Mouse (Mus musculus) liver, adult 2 months (tissue): ENCODE data around the gene Zfp385c. TPM values are rescaled to one million over a fixed set of nuclear protein-coding genes. Genes with fewer than 3 reads are reported as not detected.

Experiments
- DNase-seq: peaks from one replicate; pipeline ENCODE4 v3.0.0-alpha.2; 2011; ENCODE audit warnings: low read depth, low spot score; ENCODE audit errors: extremely low read depth
- H3K27ac ChIP-seq: fragments of 200-500 bp; replicated peaks from 2 replicates; pipeline ENCODE4 v1.5.1; 2012; ENCODE audit warnings: low read depth, mild to moderate bottlenecking, control low read depth, inconsistent platforms, low read length; ENCODE audit not compliant: insufficient read depth
- H3K27me3 ChIP-seq: fragments of 200-500 bp; 2 replicates; pipeline ENCODE4 v1.6.1; 2012; ENCODE audit warnings: mild to moderate bottlenecking, moderate library complexity, low read length, inconsistent platforms; ENCODE audit not compliant: control insufficient read depth, insufficient read depth
- H3K36me3 ChIP-seq: fragments of 200-500 bp; 2 replicates; pipeline ENCODE4 v1.6.1; 2012; ENCODE audit warnings: low read length, inconsistent platforms; ENCODE audit not compliant: control insufficient read depth, insufficient read depth
- H3K4me1 ChIP-seq: fragments of 200-500 bp; 2 replicates; pipeline ENCODE4 v1.6.1; 2011; ENCODE audit warnings: low read length; ENCODE audit not compliant: control insufficient read depth, insufficient read depth
- H3K4me3 ChIP-seq: fragments of 200-500 bp; 2 replicates; pipeline ENCODE4 v1.5.1; 2011; ENCODE audit warnings: low read depth, mild to moderate bottlenecking, control low read depth, low read length, moderate library complexity; ENCODE audit not compliant: insufficient read depth
- H3K79me2 ChIP-seq: fragments of 200-500 bp; 2 replicates; pipeline ENCODE4 v1.6.1; 2012; ENCODE audit warnings: inconsistent platforms, mild to moderate bottlenecking, low read length, moderate library complexity; ENCODE audit not compliant: control insufficient read depth, insufficient read depth
- H3K9ac ChIP-seq: fragments of 200-500 bp; 2 replicates; pipeline ENCODE4 v1.6.1; 2012; ENCODE audit warnings: low read depth, mild to moderate bottlenecking, control low read depth, inconsistent platforms, low read length
- CTCF ChIP-seq: fragments of 200-500 bp; IDR thresholded peaks from 2 replicates; pipeline ENCODE4 v1.5.1; 2011; ENCODE audit warnings: low read depth, low read length, control low read depth
- POLR2A ChIP-seq: fragments of 200-500 bp; IDR thresholded peaks from 2 replicates; pipeline ENCODE4 v1.6.1; 2011; ENCODE audit warnings: low read length, control low read depth; ENCODE audit not compliant: insufficient read depth; ENCODE audit errors: extremely low read depth
- WGBS: fragments of 180-500 bp; shearing (Covaris S2); methylation state at CpG from one replicate; pipeline ENCODE4 v1.1.7; 2018; 5-methylcytosine and 5-hydroxymethylcytosine counted together
- polyA plus RNA-seq: library from polyadenylated mRNA; depleted of rRNA; stranded (reverse); fragments of >200 nt; gene quantifications from 2 replicates; pipeline ENCODE4 v1.2.3, GENCODE M21; 2012; rRNA removed
- total RNA-seq: library from RNA; depleted of rRNA; stranded (reverse); fragments of >200 nt; gene quantifications from 2 replicates; pipeline ENCODE4 v1.2.3, GENCODE M21; 2014; rRNA removed

Zfp385c gene
- total RNA-seq: not detected in 2 replicates
- polyA plus RNA-seq: not detected in 2 replicates

DNA sequence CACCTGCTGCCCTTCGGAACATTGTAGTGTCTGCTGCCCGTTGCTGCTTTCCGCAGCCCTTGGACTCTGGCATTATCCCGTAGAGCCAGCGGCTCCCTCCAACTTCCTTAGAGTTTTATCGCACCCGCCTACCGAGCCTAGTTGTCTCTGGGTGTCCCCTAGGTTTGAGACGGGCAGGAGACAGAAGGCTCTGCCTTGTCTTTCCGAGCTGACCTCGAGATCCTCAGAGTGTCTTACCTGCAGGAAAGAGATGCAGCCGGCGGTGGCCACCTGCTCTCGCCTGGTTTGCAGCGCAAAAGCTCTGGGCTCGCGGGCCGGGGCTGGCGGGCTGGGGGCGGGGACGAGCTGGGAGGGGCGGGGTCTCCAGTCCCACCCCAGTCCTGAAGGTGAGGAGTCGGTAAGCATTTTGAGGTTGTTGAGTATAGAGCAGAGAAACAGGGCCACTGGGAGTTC, at the start of gene Zfp385c:
Gene Zfp385c (minus strand): TSS at position 292 of the 453 bp plus-strand sequence.
- no peak for TF ChIP-seq CTCF
- TF ChIP-seq POLR2A: no peak
- H3K4me1 ChIP-seq: no peaks in the 10 kb centered on the region
- no peaks in the 10 kb centered on the region; the same call in 1 of the 2 replicates for H3K27me3 ChIP-seq
- 3% methylated on average over 23 of the region's 23 CpGs for WGBS
- H3K9ac ChIP-seq: no peak within 1 kb of the TSS
- DNase-seq: peak; percentile 17
- H3K36me3 ChIP-seq: no peaks in the 10 kb centered on the region; the same call in 1 of the 2 replicates
- no peaks in the 10 kb centered on the region for H3K79me2 ChIP-seq
- no peak within 1 kb of the TSS for H3K27ac ChIP-seq
- H3K4me3 ChIP-seq: no peak within 1 kb of the TSS

- DNase-seq: no peak
- Histone ChIP-seq H3K27me3 (no peaks in the 10 kb centered on the region), H3K4me3 (no peak overlapping the region), H3K4me1 (peaks cover 8% of the 10 kb centered on the region), H3K27ac (no peak overlapping the region), H3K79me2 (peaks cover 14% of the 10 kb centered on the region), H3K9ac (no peak overlapping the region), H3K36me3 (no peaks in the 10 kb centered on the region)
- no peak for TF ChIP-seq POLR2A
- no peak for TF ChIP-seq CTCF
- WGBS: 65% methylated on average over 6 of the region's 6 CpGs
These were observed 49.1 kb upstream of the Zfp385c start for GRCm38 (mm10) chr11:100741348-100741747.

DNA sequence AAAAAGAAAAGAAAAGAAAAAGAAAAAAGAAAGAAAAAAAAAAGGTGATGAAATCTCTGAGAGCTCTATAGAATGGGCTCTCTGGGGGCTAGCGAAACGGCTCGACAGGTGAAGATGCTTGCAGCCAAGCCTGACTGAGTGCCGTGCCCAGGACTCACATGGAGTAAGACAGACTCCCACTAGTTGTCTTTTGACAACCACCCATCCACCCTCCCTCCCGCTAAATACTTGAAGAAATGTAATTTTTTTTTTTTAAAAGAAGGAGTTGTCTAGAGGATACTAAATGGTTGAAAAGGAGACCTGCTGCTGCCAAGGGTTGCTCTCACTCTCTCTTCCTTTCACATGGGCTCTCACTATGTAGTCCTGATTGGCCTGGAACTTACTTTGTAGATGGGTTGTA, 46.5 kb upstream of the Zfp385c start:
- Histone ChIP-seq H3K79me2 (peaks cover 34% of the 10 kb centered on the region), H3K4me3 (no peak overlapping the region), H3K27ac (no peak overlapping the region), H3K9ac (no peak overlapping the region), H3K36me3 (no peaks in the 10 kb centered on the region), H3K27me3 (no peaks in the 10 kb centered on the region), H3K4me1 (peaks cover 18% of the 10 kb centered on the region)
- 28% methylated on average over 5 of the region's 5 CpGs for WGBS
- TF ChIP-seq CTCF (no peak), POLR2A (no peak)
- no peak for DNase-seq

DNA sequence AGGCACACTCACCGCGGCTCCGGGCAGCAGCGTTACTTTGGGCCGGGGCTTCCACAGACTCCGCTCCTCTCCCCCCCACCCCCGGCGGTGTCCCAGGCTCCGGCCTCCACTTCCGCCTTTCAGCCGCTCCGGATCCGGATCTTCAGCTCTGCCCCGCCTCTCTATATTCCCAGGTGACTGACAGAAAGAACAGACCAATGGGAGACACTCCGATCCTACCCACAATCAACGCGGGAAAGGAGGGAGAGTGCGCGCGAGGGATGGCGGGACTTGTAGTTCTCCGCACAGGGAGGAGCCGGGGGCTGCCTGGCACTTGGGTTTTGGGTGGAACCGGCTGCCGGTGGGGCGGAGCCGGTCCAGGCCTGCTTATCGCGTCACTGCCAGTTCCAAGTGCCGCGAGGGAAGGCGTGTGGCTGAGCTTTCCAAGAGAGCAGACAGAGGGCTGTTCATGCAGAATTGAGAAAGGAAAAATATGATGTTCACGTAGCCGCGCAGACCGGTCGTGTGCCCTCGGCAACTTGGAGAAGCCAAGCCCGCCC, 45.9 kb upstream of the Zfp385c start, which contains the start of gene Rab5c:
Gene Rab5c (minus strand): TSS at position 150 of the 539 bp plus-strand sequence.
- Histone ChIP-seq H3K9ac (peak within 1 kb of the TSS; percentile 96), H3K27ac (peak within 1 kb of the TSS; percentile 83), H3K4me1 (peaks cover 18% of the 10 kb centered on the region), H3K4me3 (peak within 1 kb of the TSS; percentile 94), H3K79me2 (peaks cover 38% of the 10 kb centered on the region), H3K27me3 (no peaks in the 10 kb centered on the region), H3K36me3 (0 out of 2 replicates have a peak, but pooled peaks cover under 1% of the 10 kb centered on the region)
- peak; percentile 42; the same call in 1 of the 2 replicates for TF ChIP-seq POLR2A
- no peak for TF ChIP-seq CTCF
- under 1% methylated on average over 39 of the region's 39 CpGs for WGBS
- peak; percentile 97 for DNase-seq

DNA sequence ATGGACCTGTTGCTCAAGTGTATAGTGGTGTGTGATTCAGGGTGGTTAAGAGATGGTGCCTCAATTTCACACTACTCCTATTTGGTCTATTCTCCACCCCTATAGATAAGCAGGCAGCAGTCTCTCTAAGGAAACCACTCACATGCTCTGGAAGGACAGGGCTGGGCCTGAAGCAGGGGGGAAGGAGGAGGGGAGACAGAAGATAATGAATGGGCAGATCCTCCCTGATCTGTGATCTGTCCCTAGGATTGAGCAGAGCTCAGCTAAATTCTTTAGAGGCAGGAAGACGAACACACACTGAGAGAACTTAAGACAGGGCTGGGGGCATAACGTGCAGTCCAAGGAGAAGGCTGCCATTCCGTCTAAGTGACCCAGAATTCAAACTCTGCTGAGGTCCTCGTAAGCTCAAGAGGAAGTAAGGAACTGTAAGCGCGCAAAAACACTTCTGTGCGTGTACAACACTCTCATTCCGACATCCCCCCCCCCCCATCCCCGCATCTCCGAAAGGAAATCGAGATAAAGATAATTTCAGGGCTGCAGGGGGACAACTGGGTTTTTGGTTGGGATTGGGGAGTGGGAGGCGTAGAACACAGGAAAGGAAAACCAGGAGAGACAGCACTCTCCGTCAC, 45.0 kb upstream of the Zfp385c start:
- H3K36me3 ChIP-seq: peaks cover 2% of the 10 kb centered on the region; the same call in 1 of the 2 replicates
- TF ChIP-seq CTCF: no peak
- TF ChIP-seq POLR2A: no peak
- no peak for DNase-seq
- no peaks in the 10 kb centered on the region for H3K27me3 ChIP-seq
- H3K4me1 ChIP-seq: peaks cover 18% of the 10 kb centered on the region
- peak overlapping the region; percentile 96 for H3K9ac ChIP-seq
- H3K4me3 ChIP-seq: peak overlapping the region; percentile 94
- H3K27ac ChIP-seq: peak overlapping the region; percentile 83
- 2% methylated on average over 13 of the region's 13 CpGs for WGBS
- H3K79me2 ChIP-seq: peaks cover 47% of the 10 kb centered on the region

GRCm38 (mm10) chr11:100736746-100737080, 44.5 kb upstream of the Zfp385c start:
- H3K79me2 ChIP-seq: peaks cover 52% of the 10 kb centered on the region
- no peaks in the 10 kb centered on the region for H3K27me3 ChIP-seq
- 34% methylated on average over 4 of the region's 4 CpGs for WGBS
- peaks cover 2% of the 10 kb centered on the region; the same call in 1 of the 2 replicates for H3K36me3 ChIP-seq
- TF ChIP-seq CTCF (no peak), POLR2A (no peak)
- H3K9ac ChIP-seq: peak overlapping the region; percentile 8; the same call in 1 of the 2 replicates
- peaks cover 18% of the 10 kb centered on the region for H3K4me1 ChIP-seq
- H3K27ac ChIP-seq: peak overlapping the region; percentile 20; the same call in 1 of the 2 replicates
- no peak for DNase-seq
- peak overlapping the region; percentile 94 for H3K4me3 ChIP-seq
